Mouse (Mus musculus) MEL (cell line): ENCODE data around the gene Tmem201.

Source experiments
- CHD1 ChIP-seq: IDR thresholded peaks from 2 replicates; pipeline ENCODE4 v1.6.1; 2012; ENCODE audit warnings: low read depth, mild to moderate bottlenecking, inconsistent platforms, low read length, improper control_type of control experiment
- CHD2 ChIP-seq: IDR thresholded peaks from 2 replicates; pipeline ENCODE4 v1.6.1; 2011; ENCODE audit warnings: low read length, improper control_type of control experiment
- CTCF ChIP-seq, 3 experiments: IDR thresholded peaks in 2 of 3; conservative IDR thresholded peaks in 1 of 3; 2 replicates each; pipeline ENCODE4 v1.5.1; 2011 to 2012; ENCODE audit warnings: low read length in 3 of 3, low read depth in 2 of 3, mild to moderate bottlenecking in 2 of 3, improper control_type of control experiment in 1 of 3, inconsistent platforms in 1 of 3, mixed read lengths in 1 of 3, moderate library complexity in 1 of 3; ENCODE audit not compliant: control insufficient read depth in 1 of 3, insufficient read depth in 1 of 3, poor library complexity in 1 of 3, severe bottlenecking in 1 of 3
- EP300 ChIP-seq, 2 experiments: IDR thresholded peaks; 2 replicates each; pipeline ENCODE4 v1.6.1; 2011; ENCODE audit warnings: improper control_type of control experiment in 2 of 2, low read length in 2 of 2, low read depth in 1 of 2, mild to moderate bottlenecking in 1 of 2
- GATA1 ChIP-seq: IDR thresholded peaks from 2 replicates; pipeline ENCODE4 v1.6.1; 2011; ENCODE audit warnings: low read depth, low read length, improper control_type of control experiment
- KAT2A ChIP-seq: conservative IDR thresholded peaks from 2 replicates; pipeline ENCODE4 v1.6.1; 2012; ENCODE audit warnings: low read depth, low read length, improper control_type of control experiment, inconsistent platforms
- NELFE ChIP-seq: IDR thresholded peaks from 2 replicates; pipeline ENCODE4 v1.6.1; 2011; ENCODE audit warnings: low read depth, low read length, improper control_type of control experiment
- POLR2A ChIP-seq, 2 experiments: IDR thresholded peaks; 2 replicates each; pipeline ENCODE4 v1.6.1; 2011 to 2012; ENCODE audit warnings: low read length in 2 of 2, mild to moderate bottlenecking in 2 of 2, control low read depth in 1 of 2, improper control_type of control experiment in 1 of 2, low read depth in 1 of 2, moderate library complexity in 1 of 2; ENCODE audit not compliant: control insufficient read depth in 1 of 2, insufficient read depth in 1 of 2, poor library complexity in 1 of 2

GRCm38 (mm10) chr4:149711485-149711884, 26.4 kb downstream of the Tmem201 start:
- TF ChIP-seq GATA1 (no peak), NELFE (no peak), EP300 (IDR thresholded peaks at IDR 0.05; ENCODE audit: low read depth in 1 of 2, low read length in 2 of 2) (no peak), CTCF (IDR thresholded peaks at IDR 0.05 in 2 of 3, conservative IDR thresholded peaks at IDR 0.05 in 1 of 3; ENCODE audit: control insufficient read depth in 1 of 3, insufficient read depth in 1 of 3, low read depth in 2 of 3, low read length in 3 of 3, poor library complexity in 1 of 3, severe bottlenecking in 1 of 3) (no peak), CHD1 (no peak), CHD2 (no peak), POLR2A (IDR thresholded peaks at IDR 0.05; ENCODE audit: control insufficient read depth in 1 of 2, insufficient read depth in 1 of 2, low read depth in 1 of 2, low read length in 2 of 2, poor library complexity in 1 of 2) (no peak), KAT2A (no peak)
